Mouse (Mus musculus): Measurements from ENCODE around the gene Plxna4. TPM values are rescaled to one million over a fixed set of nuclear protein-coding genes. Genes with fewer than 3 reads are reported as not detected.

Plxna4 gene
- polyA plus RNA-seq, 1 experiment from 2014 or later: 1.8 TPM

DNA sequence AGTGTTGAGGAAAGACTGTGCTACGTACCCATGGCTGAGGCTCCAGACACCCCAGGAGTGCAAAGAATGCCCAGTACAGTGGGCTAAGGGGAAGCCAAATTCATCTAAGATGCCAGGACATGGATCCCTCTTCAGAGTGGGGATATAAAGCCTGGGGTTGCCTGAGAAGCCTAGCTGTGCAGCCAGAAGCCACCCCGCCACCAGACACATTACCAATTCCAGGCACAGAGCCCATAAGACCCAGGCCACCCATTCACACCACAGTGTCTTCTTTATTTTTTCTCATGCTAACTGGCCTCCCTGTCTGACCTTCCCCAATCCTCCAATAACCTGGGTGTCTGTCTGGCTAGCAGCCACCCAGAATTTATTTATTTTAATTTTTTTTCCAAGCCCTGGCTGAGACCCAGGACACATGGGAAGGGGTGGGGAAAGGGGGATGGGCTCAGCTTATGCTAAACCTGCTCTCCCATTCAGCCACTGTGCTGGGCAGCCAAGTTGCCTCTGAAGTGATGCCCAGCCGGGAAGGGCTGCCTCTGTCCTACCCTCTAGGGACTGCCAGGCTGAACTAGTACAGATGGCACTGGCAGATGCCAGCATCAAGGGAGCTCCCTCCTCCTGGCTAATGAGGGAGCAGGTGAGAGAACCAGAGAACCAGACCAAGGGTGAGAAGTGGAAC lies 185.3 kb downstream of the Plxna4 start:
- WGBS: 64% methylated on average over 3 of the region's 3 CpGs
- Histone ChIP-seq H3K9ac (ENCODE audit: low read depth, low read length) (no peak overlapping the region), H3K4me2 (no peak overlapping the region), H3K27ac (ENCODE audit: low read depth, low read length) (no peak overlapping the region), H3K36me3 (ENCODE audit: control insufficient read depth, insufficient read depth, low read length) (no peaks in the 10 kb centered on the region), H3K4me3 (ENCODE audit: low read depth, low read length) (no peak overlapping the region), H3K9me3 (ENCODE audit: control insufficient read depth, low read length) (no peaks in the 10 kb centered on the region), H3K27me3 (replicated peaks; ENCODE audit: control insufficient read depth, insufficient read depth, low read length) (no peaks in the 10 kb centered on the region), H3K4me1 (replicated peaks; ENCODE audit: control insufficient read depth, insufficient read depth, low read length) (no peaks in the 10 kb centered on the region)
- ATAC-seq (replicated peaks; ENCODE audit: low FRiP score) (no peak), DNase-seq (ENCODE audit: low spot score) (no peak)

DNA sequence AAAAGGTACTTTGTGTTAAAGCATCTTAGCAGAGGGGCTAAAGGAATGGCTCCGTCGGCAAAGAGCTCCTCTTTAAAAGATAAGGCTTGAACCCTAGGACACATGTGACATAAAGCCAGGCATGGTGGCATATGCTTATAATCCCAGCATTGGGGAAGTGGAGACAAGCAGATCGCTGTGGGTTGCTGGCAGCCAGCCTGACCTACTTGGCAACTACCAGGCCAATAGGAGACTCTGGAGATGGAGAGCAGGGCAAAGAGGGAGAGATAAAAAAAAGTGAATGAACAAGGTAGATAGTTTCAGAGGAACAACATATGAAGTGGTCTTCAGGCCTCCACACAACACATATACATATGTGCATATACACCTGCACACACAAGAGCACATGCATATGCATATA lies 189.7 kb downstream of the Plxna4 start:
- no peaks in the 10 kb centered on the region for H3K9me3 ChIP-seq (ENCODE audit: control insufficient read depth, low read length)
- H3K4me2 ChIP-seq: no peak overlapping the region
- WGBS: 84% methylated on average over 3 of the region's 3 CpGs
- H3K36me3 ChIP-seq (ENCODE audit: control insufficient read depth, insufficient read depth, low read length): no peaks in the 10 kb centered on the region
- H3K27me3 ChIP-seq (replicated peaks; ENCODE audit: control insufficient read depth, insufficient read depth, low read length): no peaks in the 10 kb centered on the region
- DNase-seq (ENCODE audit: low spot score) (no peak), ATAC-seq (replicated peaks; ENCODE audit: low FRiP score) (no peak)
- H3K4me3 ChIP-seq (ENCODE audit: low read depth, low read length): no peak overlapping the region
- H3K4me1 ChIP-seq (replicated peaks; ENCODE audit: control insufficient read depth, insufficient read depth, low read length): no peaks in the 10 kb centered on the region
- no peak overlapping the region for H3K27ac ChIP-seq (ENCODE audit: low read depth, low read length)
- no peak overlapping the region for H3K9ac ChIP-seq (ENCODE audit: low read depth, low read length)

DNA sequence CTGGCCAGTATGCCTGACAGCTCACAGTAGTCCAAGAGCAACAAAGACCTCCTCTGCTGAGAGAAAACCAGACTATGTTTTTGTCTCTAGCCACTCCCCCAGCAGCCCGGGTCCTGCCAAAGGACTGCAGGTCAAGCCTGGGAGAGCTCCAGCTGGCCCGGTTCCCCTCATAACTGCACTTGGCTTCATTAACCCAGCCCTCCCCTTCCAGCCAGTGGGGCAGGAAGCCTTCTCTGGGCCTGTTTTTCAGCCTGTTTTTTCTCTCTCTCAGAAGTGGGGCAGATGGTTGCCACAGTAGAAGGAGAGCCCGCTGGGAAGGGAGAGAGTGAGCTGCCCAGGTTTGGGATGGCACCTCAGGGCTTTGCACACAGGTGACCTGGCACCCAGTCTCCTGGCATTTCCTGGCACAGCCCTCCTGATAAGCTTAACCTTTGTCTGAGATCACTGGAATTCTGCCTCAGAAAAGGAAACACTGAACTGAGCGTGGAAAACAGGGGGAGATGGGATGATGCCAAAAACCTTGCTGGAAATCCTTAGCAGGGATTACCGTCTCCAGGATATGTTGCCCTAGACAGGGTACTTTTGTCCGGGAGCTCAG lies 190.8 kb downstream of the Plxna4 start:
- ATAC-seq (replicated peaks; ENCODE audit: low FRiP score) (no peak), DNase-seq (ENCODE audit: low spot score) (no peak)
- Histone ChIP-seq H3K27me3 (replicated peaks; ENCODE audit: control insufficient read depth, insufficient read depth, low read length) (no peaks in the 10 kb centered on the region), H3K4me2 (no peak overlapping the region), H3K4me3 (ENCODE audit: low read depth, low read length) (no peak overlapping the region), H3K27ac (ENCODE audit: low read depth, low read length) (no peak overlapping the region; the same call in 1 of the 2 replicates), H3K9ac (ENCODE audit: low read depth, low read length) (no peak overlapping the region), H3K4me1 (replicated peaks; ENCODE audit: control insufficient read depth, insufficient read depth, low read length) (no peaks in the 10 kb centered on the region), H3K9me3 (ENCODE audit: control insufficient read depth, low read length) (no peaks in the 10 kb centered on the region), H3K36me3 (ENCODE audit: control insufficient read depth, insufficient read depth, low read length) (no peaks in the 10 kb centered on the region)
- WGBS: 57% methylated on average over 6 of the region's 6 CpGs

DNA sequence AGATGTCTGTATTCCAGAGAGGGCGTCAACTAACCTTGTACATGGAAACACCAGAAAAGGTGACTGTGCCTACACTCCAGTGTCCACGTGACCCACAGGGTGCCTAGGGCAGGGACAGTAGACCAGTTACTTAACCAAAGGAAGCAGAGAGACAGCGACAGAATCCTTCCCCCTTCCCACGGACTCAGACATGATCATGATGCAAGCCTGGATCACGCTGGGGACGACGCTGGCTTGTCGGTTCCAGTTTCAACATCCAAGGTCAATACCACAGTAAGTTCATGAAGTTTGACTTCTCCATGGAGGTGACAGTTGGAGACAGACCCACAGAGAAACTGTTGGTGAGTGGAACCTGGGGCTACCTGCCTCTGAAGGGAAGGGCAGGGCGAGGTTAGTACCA lies 192.6 kb downstream of the Plxna4 start:
- Histone ChIP-seq H3K9ac (ENCODE audit: low read depth, low read length) (no peak overlapping the region), H3K4me2 (no peak overlapping the region), H3K4me1 (replicated peaks; ENCODE audit: control insufficient read depth, insufficient read depth, low read length) (no peaks in the 10 kb centered on the region), H3K27ac (ENCODE audit: low read depth, low read length) (no peak overlapping the region), H3K36me3 (ENCODE audit: control insufficient read depth, insufficient read depth, low read length) (no peaks in the 10 kb centered on the region), H3K4me3 (ENCODE audit: low read depth, low read length) (no peak overlapping the region), H3K9me3 (ENCODE audit: control insufficient read depth, low read length) (no peaks in the 10 kb centered on the region), H3K27me3 (replicated peaks; ENCODE audit: control insufficient read depth, insufficient read depth, low read length) (no peaks in the 10 kb centered on the region)
- DNase-seq (ENCODE audit: low spot score) (no peak), ATAC-seq (replicated peaks; ENCODE audit: low FRiP score) (no peak)
- WGBS: 78% methylated on average over 9 of the region's 9 CpGs

DNA sequence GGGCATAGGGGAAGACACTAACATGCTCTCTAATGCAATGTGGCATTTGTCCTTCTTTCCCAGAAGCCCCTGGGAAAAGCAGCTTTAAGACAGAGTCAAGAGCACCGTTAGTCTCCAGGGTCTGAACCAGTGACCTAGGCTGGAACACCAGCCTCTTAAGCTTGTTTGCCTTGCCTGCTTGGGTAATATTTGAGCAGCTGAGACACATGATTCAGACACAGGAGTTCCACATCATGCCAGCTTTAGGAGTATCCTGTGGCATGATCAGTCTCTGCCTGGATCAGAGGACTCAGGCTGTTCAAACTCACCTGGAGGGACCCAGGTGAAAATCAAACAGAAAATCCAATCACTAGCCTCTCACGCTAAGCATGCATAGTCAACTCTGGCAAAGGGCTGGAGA lies 195.7 kb downstream of the Plxna4 start:
- Histone ChIP-seq H3K4me2 (no peak overlapping the region), H3K27ac (ENCODE audit: low read depth, low read length) (no peak overlapping the region), H3K4me1 (replicated peaks; ENCODE audit: control insufficient read depth, insufficient read depth, low read length) (no peaks in the 10 kb centered on the region), H3K27me3 (replicated peaks; ENCODE audit: control insufficient read depth, insufficient read depth, low read length) (no peaks in the 10 kb centered on the region), H3K9ac (ENCODE audit: low read depth, low read length) (no peak overlapping the region), H3K4me3 (ENCODE audit: low read depth, low read length) (no peak overlapping the region), H3K9me3 (ENCODE audit: control insufficient read depth, low read length) (no peaks in the 10 kb centered on the region), H3K36me3 (ENCODE audit: control insufficient read depth, insufficient read depth, low read length) (no peaks in the 10 kb centered on the region)
- WGBS: 78% methylated on average over 2 of the region's 2 CpGs
- ATAC-seq (replicated peaks; ENCODE audit: low FRiP score): no peak
- DNase-seq (ENCODE audit: low spot score): no peak

DNA sequence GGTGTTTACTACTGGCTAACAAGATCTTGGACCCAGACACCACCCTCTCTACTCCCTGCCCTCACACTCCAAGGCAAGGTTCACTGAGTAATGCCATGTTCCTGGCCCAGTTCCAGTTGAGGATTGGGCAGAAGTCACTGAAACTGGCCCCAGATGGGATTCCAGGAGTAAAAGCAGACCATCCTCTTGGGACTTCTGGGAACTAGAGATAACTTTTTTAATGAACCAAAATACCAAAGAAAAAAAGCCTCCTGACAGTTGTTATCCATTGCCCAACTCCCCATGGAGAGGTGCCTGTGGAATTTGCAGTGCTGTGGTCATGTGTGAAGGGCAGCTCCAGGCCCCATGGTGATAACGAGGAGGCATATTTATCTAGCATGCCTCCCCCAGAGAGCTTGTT lies 199.7 kb downstream of the Plxna4 start:
- no peak overlapping the region for H3K27ac ChIP-seq (ENCODE audit: low read depth, low read length)
- no peaks in the 10 kb centered on the region for H3K9me3 ChIP-seq (ENCODE audit: control insufficient read depth, low read length)
- 42% methylated on average over 1 of the region's 1 CpGs for WGBS

DNA sequence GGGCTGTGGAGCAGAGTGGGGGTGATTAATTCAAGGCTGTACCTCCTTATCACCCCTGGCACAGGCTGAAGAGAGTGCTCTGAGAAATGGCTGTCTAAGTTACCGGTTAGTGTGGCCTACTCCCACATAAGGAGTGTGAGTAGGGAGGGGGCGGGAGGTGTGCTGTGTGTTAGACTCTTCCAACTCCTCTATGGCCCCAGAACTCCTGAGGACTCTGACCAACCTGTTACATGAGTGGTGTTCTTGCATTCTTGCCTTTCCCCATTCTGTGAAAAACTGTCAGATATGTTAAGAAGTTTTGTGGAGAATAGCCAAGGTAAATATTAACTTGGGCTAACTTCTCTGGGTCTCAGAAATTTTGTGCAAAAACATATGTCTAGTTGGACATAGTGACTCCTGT lies 201.1 kb downstream of the Plxna4 start:
- WGBS: 69% methylated on average over 2 of the region's 2 CpGs
- H3K9me3 ChIP-seq (ENCODE audit: control insufficient read depth, low read length): no peaks in the 10 kb centered on the region
- H3K36me3 ChIP-seq (ENCODE audit: control insufficient read depth, insufficient read depth, low read length): no peaks in the 10 kb centered on the region
- H3K4me2 ChIP-seq: no peak overlapping the region
- no peak overlapping the region for H3K27ac ChIP-seq (ENCODE audit: low read depth, low read length)
- no peaks in the 10 kb centered on the region for H3K4me1 ChIP-seq (replicated peaks; ENCODE audit: control insufficient read depth, insufficient read depth, low read length)
- no peak overlapping the region for H3K9ac ChIP-seq (ENCODE audit: low read depth, low read length)
- ATAC-seq (replicated peaks; ENCODE audit: low FRiP score) (no peak), DNase-seq (ENCODE audit: low spot score) (no peak)
- no peaks in the 10 kb centered on the region for H3K27me3 ChIP-seq (replicated peaks; ENCODE audit: control insufficient read depth, insufficient read depth, low read length)
- no peak overlapping the region for H3K4me3 ChIP-seq (ENCODE audit: low read depth, low read length)

More for the DNA sequence above, 199.7 kb downstream of the Plxna4 start:
- Histone ChIP-seq H3K36me3 (ENCODE audit: control insufficient read depth, insufficient read depth, low read length) (no peaks in the 10 kb centered on the region), H3K4me2 (no peak overlapping the region), H3K4me1 (replicated peaks; ENCODE audit: control insufficient read depth, insufficient read depth, low read length) (no peaks in the 10 kb centered on the region), H3K9ac (ENCODE audit: low read depth, low read length) (no peak overlapping the region), H3K27me3 (replicated peaks; ENCODE audit: control insufficient read depth, insufficient read depth, low read length) (no peaks in the 10 kb centered on the region), H3K4me3 (ENCODE audit: low read depth, low read length) (no peak overlapping the region)
- DNase-seq (ENCODE audit: low spot score): no peak
- ATAC-seq (replicated peaks; ENCODE audit: low FRiP score): no peak

DNA sequence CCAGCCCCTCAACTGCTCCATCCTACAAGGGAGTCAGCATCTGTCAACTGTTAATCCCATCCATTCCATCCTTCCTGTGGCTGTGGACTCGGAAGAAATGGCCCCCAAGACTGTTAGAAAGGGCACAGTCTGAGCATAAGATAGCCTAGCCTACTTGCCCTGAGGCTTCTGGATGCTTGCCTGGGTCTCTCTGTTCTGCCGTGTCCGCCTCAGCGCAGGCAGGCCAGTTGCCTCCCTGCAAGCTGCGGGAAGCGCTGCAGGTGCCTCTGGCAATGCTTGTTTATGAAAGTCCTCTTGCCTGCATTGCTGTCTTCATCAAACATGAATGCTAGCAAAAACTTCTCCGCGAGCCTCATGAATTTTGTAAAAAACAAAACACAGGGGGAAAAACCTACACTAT lies 203.1 kb downstream of the Plxna4 start:
- 73% methylated on average over 8 of the region's 8 CpGs for WGBS
- no peak overlapping the region for H3K4me2 ChIP-seq
- no peaks in the 10 kb centered on the region for H3K4me1 ChIP-seq (replicated peaks; ENCODE audit: control insufficient read depth, insufficient read depth, low read length)
- H3K27ac ChIP-seq (ENCODE audit: low read depth, low read length): no peak overlapping the region
- no peaks in the 10 kb centered on the region for H3K36me3 ChIP-seq (ENCODE audit: control insufficient read depth, insufficient read depth, low read length)
- DNase-seq (ENCODE audit: low spot score) (no peak), ATAC-seq (replicated peaks; ENCODE audit: low FRiP score) (no peak)
- H3K9me3 ChIP-seq (ENCODE audit: control insufficient read depth, low read length): no peaks in the 10 kb centered on the region
- no peak overlapping the region for H3K4me3 ChIP-seq (ENCODE audit: low read depth, low read length)
- H3K27me3 ChIP-seq (replicated peaks; ENCODE audit: control insufficient read depth, insufficient read depth, low read length): no peaks in the 10 kb centered on the region
- no peak overlapping the region for H3K9ac ChIP-seq (ENCODE audit: low read depth, low read length)

DNA sequence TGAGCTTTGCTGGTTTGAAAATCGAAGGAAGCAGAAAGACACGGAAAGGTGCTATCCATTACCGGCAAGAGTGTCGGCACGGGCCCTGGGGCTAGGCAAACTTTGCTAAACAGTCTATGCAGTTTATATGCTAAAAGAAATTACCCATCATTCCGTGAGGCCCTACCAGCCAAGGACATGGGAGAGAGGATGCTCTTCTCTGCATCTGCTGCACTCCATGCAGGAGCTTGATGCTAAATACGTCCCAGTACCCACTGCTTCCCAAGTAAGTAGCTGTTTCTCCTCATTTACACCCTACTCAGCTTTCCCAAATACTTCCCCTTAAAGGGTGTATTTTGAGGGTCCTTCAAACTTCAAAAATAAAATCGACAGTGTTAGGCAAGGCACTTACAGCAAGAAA lies 203.6 kb downstream of the Plxna4 start:
- no peak for DNase-seq (ENCODE audit: low spot score)
- H3K27me3 ChIP-seq (replicated peaks; ENCODE audit: control insufficient read depth, insufficient read depth, low read length): no peaks in the 10 kb centered on the region
- H3K4me3 ChIP-seq (ENCODE audit: low read depth, low read length): no peak overlapping the region
- no peaks in the 10 kb centered on the region for H3K9me3 ChIP-seq (ENCODE audit: control insufficient read depth, low read length)
- H3K36me3 ChIP-seq (ENCODE audit: control insufficient read depth, insufficient read depth, low read length): no peaks in the 10 kb centered on the region
- ATAC-seq (replicated peaks; ENCODE audit: low FRiP score): no peak
- no peak overlapping the region for H3K9ac ChIP-seq (ENCODE audit: low read depth, low read length)
- no peaks in the 10 kb centered on the region for H3K4me1 ChIP-seq (replicated peaks; ENCODE audit: control insufficient read depth, insufficient read depth, low read length)
- 84% methylated on average over 8 of the region's 8 CpGs for WGBS
- H3K27ac ChIP-seq (ENCODE audit: low read depth, low read length): no peak overlapping the region
- no peak overlapping the region for H3K4me2 ChIP-seq
